Mouse (Mus musculus) olfactory bulb, adult 2 months (tissue): ENCODE data around the gene Kcnj1. TPM values are rescaled to one million over a fixed set of nuclear protein-coding genes. Genes with fewer than 3 reads are reported as not detected.

Experiments used
- H3K27ac ChIP-seq: fragments of 200-500 bp; 2 replicates; pipeline ENCODE4 v1.5.1; 2012; ENCODE audit warnings: low read depth, low read length; ENCODE audit not compliant: insufficient read depth
- H3K4me1 ChIP-seq: fragments of 200-500 bp; 2 replicates; pipeline ENCODE4 v1.6.1; 2012; ENCODE audit warnings: low read length; ENCODE audit not compliant: control insufficient read depth, insufficient read depth
- H3K4me3 ChIP-seq: fragments of 200-500 bp; 2 replicates; pipeline ENCODE4 v1.5.1; 2012; ENCODE audit warnings: mild to moderate bottlenecking, low read depth, low read length, moderate library complexity; ENCODE audit not compliant: insufficient read depth
- CTCF ChIP-seq: fragments of 200-500 bp; IDR thresholded peaks from 2 replicates; pipeline ENCODE4 v1.5.1; 2012; ENCODE audit warnings: low read depth, mild to moderate bottlenecking, low read length, moderate library complexity; ENCODE audit not compliant: insufficient read depth
- POLR2A ChIP-seq: fragments of 200-500 bp; IDR thresholded peaks from 2 replicates; pipeline ENCODE4 v1.6.1; 2012; ENCODE audit warnings: mild to moderate bottlenecking, low read depth, low read length, moderate library complexity; ENCODE audit not compliant: insufficient read depth
- WGBS: fragments of 180-500 bp; shearing (Covaris S2); methylation state at CpG from one replicate; pipeline ENCODE4 v1.1.7; 2018; 5-methylcytosine and 5-hydroxymethylcytosine counted together
- polyA plus RNA-seq: library from polyadenylated mRNA; stranded (reverse); fragments of >200 nt; gene quantifications from 2 replicates; pipeline ENCODE4 v1.2.4, GENCODE M21; 2012; ENCODE audit warnings: low replicate concordance; ENCODE audit not compliant: missing spikeins, insufficient read depth, insufficient read length

Gene Kcnj1
- not detected in 2 replicates for polyA plus RNA-seq

- Histone ChIP-seq H3K27ac (no peak within 1 kb of the TSS), H3K4me1 (no peaks in the 10 kb centered on the region), H3K4me3 (no peak within 1 kb of the TSS)
- TF ChIP-seq POLR2A = no peak
- no peak for TF ChIP-seq CTCF
- 86% methylated on average over 6 of the region's 6 CpGs for WGBS
Measured at GRCm38 (mm10) chr9:32372202-32372601, at the start of gene Kcnj1. TSS of gene Kcnj1 (plus strand) at chr9:32372493.

GRCm38 (mm10) chr9:32323610-32324009 lies 48.7 kb upstream of the Kcnj1 start:
- no peak overlapping the region for H3K4me3 ChIP-seq
- TF ChIP-seq CTCF = no peak
- TF ChIP-seq POLR2A = no peak
- 75% methylated on average over 7 of the region's 7 CpGs for WGBS
- H3K4me1 ChIP-seq = no peaks in the 10 kb centered on the region
- no peak overlapping the region for H3K27ac ChIP-seq

DNA sequence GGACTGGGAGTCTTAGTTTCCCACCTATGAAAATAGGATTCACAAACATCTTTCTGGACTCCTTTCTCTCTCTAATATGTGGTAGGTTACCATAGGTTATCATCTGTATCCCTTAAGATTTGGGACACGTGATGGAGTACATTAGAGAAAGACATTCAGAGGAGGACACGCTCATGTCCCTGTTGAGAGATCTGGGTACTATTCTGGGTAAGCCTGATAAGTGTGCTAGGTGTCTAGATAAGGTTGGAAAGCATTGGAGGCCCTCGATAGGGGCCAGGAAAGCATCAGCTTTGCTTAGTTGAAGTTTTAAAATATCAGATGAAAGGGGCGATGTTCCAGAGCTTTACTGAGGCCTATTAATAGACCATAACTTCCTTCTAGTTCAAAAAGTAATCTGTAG lies 43.5 kb upstream of the Kcnj1 start:
- 96% methylated on average over 4 of the region's 4 CpGs for WGBS
- Histone ChIP-seq H3K27ac (no peak overlapping the region), H3K4me1 (no peaks in the 10 kb centered on the region), H3K4me3 (no peak overlapping the region)
- no peak for TF ChIP-seq CTCF
- TF ChIP-seq POLR2A = no peak

DNA sequence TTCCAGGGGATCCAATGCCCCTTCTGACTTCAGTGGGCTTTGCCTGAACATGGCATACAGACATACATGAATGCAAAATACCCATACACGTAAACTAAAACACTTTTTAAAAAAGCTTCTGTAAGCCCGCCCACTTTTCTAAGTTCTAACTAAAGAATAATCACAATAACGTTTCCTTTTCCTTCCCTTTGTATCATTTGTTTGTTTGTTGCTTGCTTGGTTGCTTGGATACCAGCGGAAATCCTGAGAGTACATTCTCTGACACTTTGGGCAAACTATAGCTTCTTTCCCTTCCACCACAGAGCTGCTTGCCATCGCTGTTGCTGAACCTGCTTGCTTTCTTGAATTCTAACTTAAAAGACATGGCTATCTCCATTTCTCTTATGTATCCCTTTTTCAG lies 41.1 kb upstream of the Kcnj1 start:
- TF ChIP-seq CTCF (no peak), POLR2A (no peak)
- no peak overlapping the region for H3K4me3 ChIP-seq
- 31% methylated on average over 5 of the region's 5 CpGs for WGBS

DNA sequence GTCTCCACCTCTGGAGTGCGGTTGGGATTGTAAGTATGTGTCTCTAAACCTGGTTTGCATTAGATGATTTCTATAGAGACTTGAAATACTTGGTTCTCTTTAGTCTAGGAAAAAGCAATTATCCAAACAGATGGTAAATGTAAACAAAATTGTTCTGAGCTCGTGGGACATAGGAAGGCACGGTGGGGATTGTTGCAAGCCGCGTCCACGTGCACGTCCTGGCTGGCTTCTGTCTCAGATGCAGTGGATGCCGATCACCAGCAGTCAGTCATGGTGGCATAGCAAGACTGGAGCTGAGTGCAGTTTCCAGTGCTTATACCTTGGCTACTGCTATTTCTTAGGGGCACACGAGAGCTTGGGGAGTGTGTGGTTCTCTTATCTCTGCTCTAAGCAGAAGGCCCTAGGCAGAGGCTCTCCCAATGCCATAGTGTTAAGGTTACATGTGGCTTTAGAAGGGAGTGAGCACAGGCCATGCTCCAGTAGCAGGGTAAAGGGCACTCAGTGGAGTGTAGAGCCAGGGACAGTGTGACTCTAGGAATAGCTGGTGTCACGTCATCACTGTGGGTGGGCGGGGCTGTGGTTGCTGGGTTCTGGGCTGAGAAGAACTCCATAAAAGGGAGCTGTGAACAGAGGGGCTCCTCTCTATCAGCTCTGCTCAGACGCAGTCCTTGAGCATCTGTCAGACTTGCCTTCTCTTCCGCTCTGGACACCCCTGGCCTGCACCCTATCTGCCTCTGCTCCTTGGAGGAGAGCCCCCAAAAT lies 36.7 kb upstream of the Kcnj1 start:
- Histone ChIP-seq H3K4me1 (no peaks in the 10 kb centered on the region), H3K4me3 (no peak overlapping the region), H3K27ac (no peak overlapping the region)
- TF ChIP-seq POLR2A (no peak), CTCF (no peak)
- WGBS = 88% methylated on average over 13 of the region's 13 CpGs

More for the DNA sequence above, 41.1 kb upstream of the Kcnj1 start:
- Histone ChIP-seq H3K4me1 (no peaks in the 10 kb centered on the region), H3K27ac (no peak overlapping the region)

GRCm38 (mm10) chr9:32340831-32341230 lies 31.5 kb upstream of the Kcnj1 start:
- H3K4me1 ChIP-seq = peaks cover 13% of the 10 kb centered on the region
- 87% methylated on average over 5 of the region's 5 CpGs for WGBS
- no peak for TF ChIP-seq POLR2A
- TF ChIP-seq CTCF = no peak
- no peak overlapping the region for H3K4me3 ChIP-seq
- no peak overlapping the region for H3K27ac ChIP-seq

DNA sequence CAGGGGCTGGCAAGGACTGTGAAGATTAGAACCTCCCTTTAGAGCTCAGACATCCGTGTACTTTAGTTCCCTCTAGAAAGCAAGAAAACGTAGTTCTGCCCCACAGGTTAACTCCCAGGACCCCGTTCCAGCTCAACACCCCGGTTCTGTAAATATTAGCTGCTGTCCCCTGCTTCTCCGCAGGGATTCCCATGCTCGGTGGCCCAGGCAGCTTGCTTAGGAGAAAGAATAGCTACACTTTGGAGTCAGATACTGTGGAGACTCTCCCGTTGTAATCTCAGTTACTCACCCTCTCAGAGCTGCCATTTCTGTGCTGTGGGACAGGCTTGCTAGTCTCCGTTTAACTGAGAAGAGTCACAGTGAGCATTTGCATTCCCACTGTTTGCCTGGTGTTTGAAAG lies 29.4 kb upstream of the Kcnj1 start:
- Histone ChIP-seq H3K27ac (no peak overlapping the region), H3K4me3 (no peak overlapping the region), H3K4me1 (peaks cover 13% of the 10 kb centered on the region)
- no peak for TF ChIP-seq CTCF
- TF ChIP-seq POLR2A = no peak
- 33% methylated on average over 8 of the region's 8 CpGs for WGBS

DNA sequence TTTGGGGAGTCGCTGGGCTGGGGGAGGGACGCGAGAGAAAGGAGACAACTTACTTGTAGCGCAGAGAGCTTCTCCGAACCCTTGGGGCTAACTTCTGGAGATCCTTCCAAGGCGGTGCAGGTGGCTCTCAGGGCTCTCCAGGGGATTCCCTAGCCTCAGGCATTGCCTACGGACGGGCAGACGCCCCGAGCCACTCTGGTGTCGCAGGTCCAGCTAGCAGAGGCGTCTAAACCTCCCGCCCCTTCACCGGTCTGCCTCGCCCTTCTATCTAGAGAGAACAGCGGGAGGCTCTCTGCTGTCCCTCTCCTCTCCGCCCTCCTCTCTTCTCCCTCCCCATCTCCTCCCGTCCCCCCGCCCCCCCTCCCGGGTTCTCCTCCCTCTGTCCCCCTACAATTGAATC lies 28.2 kb upstream of the Kcnj1 start, which contains the start of gene Kcnj5:
Gene Kcnj5 (minus strand): TSS at position 300 of the 400 bp plus-strand sequence.
- peaks cover 13% of the 10 kb centered on the region for H3K4me1 ChIP-seq
- TF ChIP-seq POLR2A (no peak), CTCF (no peak)
- no peak within 1 kb of the TSS for H3K27ac ChIP-seq
- peak within 1 kb of the TSS; percentile 14; the same call in 1 of the 2 replicates for H3K4me3 ChIP-seq
- WGBS = 2% methylated on average over 19 of the region's 20 CpGs

GRCm38 (mm10) chr9:32344489-32344888 lies 27.8 kb upstream of the Kcnj1 start:
- no peak for TF ChIP-seq POLR2A
- no peak for TF ChIP-seq CTCF
- 3% methylated on average over 21 of the region's 21 CpGs for WGBS

More at GRCm38 (mm10) chr9:32344489-32344888, 27.8 kb upstream of the Kcnj1 start:
- H3K4me3 ChIP-seq = peak overlapping the region; percentile 14; the same call in 1 of the 2 replicates
- H3K4me1 ChIP-seq = peaks cover 13% of the 10 kb centered on the region
- no peak overlapping the region for H3K27ac ChIP-seq
